Mouse (Mus musculus): ENCODE measurements around the gene Ptprz1. TPM values are rescaled to one million over a fixed set of nuclear protein-coding genes. Genes with fewer than 3 reads are reported as not detected.

Ptprz1 gene
- polyA plus RNA-seq, 1 experiment from 2014 or later = 3.0 TPM

DNA sequence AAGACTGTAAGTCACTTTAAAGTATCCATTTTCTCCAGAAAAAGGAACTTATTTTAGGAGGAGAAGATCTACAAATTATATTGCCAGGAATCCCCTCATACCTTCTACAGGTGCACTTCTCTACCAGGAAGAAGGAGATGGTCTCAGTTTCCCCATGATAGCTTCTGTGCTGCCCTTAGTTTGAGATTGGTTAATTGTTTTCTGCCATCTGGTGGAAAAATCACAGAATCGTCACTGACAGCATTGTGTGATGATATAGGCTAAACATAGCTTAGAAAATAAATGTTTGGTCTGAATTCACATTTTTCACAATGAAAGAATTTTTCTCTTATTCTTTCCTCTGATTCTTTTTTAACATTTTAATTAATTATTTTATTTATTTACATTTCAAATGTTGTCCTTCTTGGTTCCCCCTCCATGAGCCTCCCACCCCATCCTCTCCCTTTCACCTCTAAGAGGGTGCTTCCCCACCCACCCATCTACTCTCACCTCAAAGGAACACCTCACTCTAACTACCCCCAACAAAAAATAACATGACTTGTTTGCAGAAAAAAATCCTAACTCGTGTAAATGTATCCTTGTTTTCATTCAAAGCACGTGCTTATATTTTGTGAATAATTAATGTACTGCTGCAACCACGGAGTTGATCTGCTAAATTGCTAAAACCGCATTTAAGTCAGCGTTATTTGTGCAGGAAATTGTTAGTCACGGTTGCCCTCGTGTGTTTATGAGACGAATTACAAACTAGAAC, 108.6 kb downstream of the Ptprz1 start:
- H3K4me3 ChIP-seq (ENCODE audit: low read length) = no peak overlapping the region
- no peaks in the 10 kb centered on the region for H3K27me3 ChIP-seq (ENCODE audit: control insufficient read depth, insufficient read depth, low read length)
- peak overlapping the region; percentile 24 for H3K4me2 ChIP-seq (ENCODE audit: low read depth, low read length)
- no peaks in the 10 kb centered on the region for H3K4me1 ChIP-seq (ENCODE audit: control insufficient read depth, insufficient read depth, low read length)
- H3K36me3 ChIP-seq (ENCODE audit: control insufficient read depth, insufficient read depth) = no peaks in the 10 kb centered on the region
- 9% methylated on average over 9 of the region's 9 CpGs for WGBS
- H3K9me3 ChIP-seq (replicated peaks; ENCODE audit: control insufficient read depth, low read length) = peaks cover 4% of the 10 kb centered on the region; the same call in 1 of the 2 replicates
- H3K27ac ChIP-seq (ENCODE audit: low read length) = no peak overlapping the region
- no peak overlapping the region for H3K9ac ChIP-seq (ENCODE audit: low read length)
- ATAC-seq (replicated peaks; ENCODE audit: extremely low read depth, insufficient read depth, low FRiP score) = no peak

DNA sequence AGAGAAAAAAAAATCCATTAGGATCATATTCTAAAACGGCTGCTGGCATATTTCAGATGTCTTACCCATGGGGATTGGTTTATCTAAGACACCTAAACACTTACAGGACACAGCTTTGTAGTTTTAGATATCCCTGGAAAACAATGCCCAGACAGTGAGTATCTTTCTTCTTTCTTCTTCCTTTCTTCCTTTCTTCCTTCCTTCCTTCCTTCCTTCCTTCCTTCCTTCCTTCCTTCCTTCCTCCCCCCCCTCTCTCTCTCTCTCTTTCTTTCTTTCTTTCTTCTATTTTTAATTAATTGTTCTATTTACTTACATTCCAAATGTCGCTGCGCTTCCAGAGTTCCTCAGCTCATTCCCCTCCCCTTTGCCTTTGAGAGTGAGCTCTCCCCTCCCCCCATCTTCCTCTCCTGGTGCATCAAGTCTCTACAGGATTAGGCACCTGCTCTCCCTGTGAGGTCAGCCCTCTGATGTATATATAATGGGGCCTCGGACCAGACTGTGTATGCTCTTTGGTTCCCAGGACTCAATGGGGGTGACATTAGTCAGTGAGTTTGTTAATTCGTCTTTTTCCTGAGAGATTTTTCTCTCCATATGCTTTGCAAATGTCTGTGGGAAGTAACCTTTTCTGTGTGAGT, 109.3 kb downstream of the Ptprz1 start:
- H3K27me3 ChIP-seq (ENCODE audit: control insufficient read depth, insufficient read depth, low read length) = no peaks in the 10 kb centered on the region
- no peaks in the 10 kb centered on the region for H3K4me1 ChIP-seq (ENCODE audit: control insufficient read depth, insufficient read depth, low read length)
- H3K4me2 ChIP-seq (ENCODE audit: low read depth, low read length) = peak overlapping the region; percentile 24
- no peak overlapping the region for H3K9ac ChIP-seq (ENCODE audit: low read length)
- no peak overlapping the region for H3K4me3 ChIP-seq (ENCODE audit: low read length)
- 15% methylated on average over 5 of the region's 5 CpGs for WGBS
- no peak overlapping the region for H3K27ac ChIP-seq (ENCODE audit: low read length)
- peaks cover 4% of the 10 kb centered on the region; the same call in 1 of the 2 replicates for H3K9me3 ChIP-seq (replicated peaks; ENCODE audit: control insufficient read depth, low read length)
- H3K36me3 ChIP-seq (ENCODE audit: control insufficient read depth, insufficient read depth) = no peaks in the 10 kb centered on the region
- ATAC-seq (replicated peaks; ENCODE audit: extremely low read depth, insufficient read depth, low FRiP score) = no peak

- 19% methylated on average over 3 of the region's 3 CpGs for WGBS
Measured at GRCm38 (mm10) chr6:23003152-23003551, 127.8 kb downstream of the Ptprz1 start.

DNA sequence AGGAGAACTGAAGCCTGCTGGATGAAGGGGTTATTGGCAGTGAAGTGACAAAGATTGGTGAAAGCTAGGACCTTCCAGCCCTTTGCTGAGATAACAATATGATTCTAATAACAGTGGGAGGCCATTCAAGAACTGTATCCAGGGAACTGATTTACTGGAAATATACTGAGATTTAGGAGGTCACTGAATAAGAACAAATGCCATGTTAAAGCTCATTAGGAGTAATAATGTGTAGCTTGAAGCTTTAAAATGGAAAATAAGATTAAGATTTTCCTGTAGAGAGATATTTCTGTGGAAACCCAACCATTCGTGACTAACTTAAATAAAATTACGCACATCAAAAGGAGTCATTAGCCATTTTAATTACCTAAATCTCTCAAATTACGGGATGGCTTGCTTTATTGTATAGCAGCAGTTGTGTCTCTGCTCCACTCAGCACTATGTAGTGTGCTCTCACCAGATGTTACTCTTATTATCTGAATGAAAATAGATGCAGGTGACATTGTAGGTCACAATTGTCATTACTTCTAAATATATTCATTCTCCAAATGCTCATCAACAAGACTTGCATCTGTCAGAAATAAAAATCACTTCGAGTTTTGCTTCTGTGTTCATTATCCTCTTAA, 139.8 kb downstream of the Ptprz1 start:
- no peak overlapping the region for H3K9ac ChIP-seq (ENCODE audit: low read length)
- H3K9me3 ChIP-seq (replicated peaks; ENCODE audit: control insufficient read depth, low read length) = no peaks in the 10 kb centered on the region
- H3K36me3 ChIP-seq (ENCODE audit: control insufficient read depth, insufficient read depth) = no peaks in the 10 kb centered on the region
- H3K27ac ChIP-seq (ENCODE audit: low read length) = no peak overlapping the region
- H3K4me1 ChIP-seq (ENCODE audit: control insufficient read depth, insufficient read depth, low read length) = no peaks in the 10 kb centered on the region
- H3K27me3 ChIP-seq (ENCODE audit: control insufficient read depth, insufficient read depth, low read length) = no peaks in the 10 kb centered on the region
- H3K4me2 ChIP-seq (ENCODE audit: low read depth, low read length) = no peak overlapping the region
- ATAC-seq (replicated peaks; ENCODE audit: extremely low read depth, insufficient read depth, low FRiP score) = no peak
- no peak overlapping the region for H3K4me3 ChIP-seq (ENCODE audit: low read length)
- 75% methylated on average over 4 of the region's 4 CpGs for WGBS

More at GRCm38 (mm10) chr6:23003152-23003551, 127.8 kb downstream of the Ptprz1 start:
- Histone ChIP-seq H3K4me3 (ENCODE audit: low read length) (no peak overlapping the region), H3K4me1 (ENCODE audit: control insufficient read depth, insufficient read depth, low read length) (no peaks in the 10 kb centered on the region), H3K27ac (ENCODE audit: low read length) (no peak overlapping the region), H3K36me3 (ENCODE audit: control insufficient read depth, insufficient read depth) (no peaks in the 10 kb centered on the region), H3K9me3 (replicated peaks; ENCODE audit: control insufficient read depth, low read length) (no peaks in the 10 kb centered on the region), H3K27me3 (ENCODE audit: control insufficient read depth, insufficient read depth, low read length) (no peaks in the 10 kb centered on the region), H3K4me2 (ENCODE audit: low read depth, low read length) (no peak overlapping the region), H3K9ac (ENCODE audit: low read length) (no peak overlapping the region)
- no peak for ATAC-seq (replicated peaks; ENCODE audit: extremely low read depth, insufficient read depth, low FRiP score)

- no peaks in the 10 kb centered on the region for H3K9me3 ChIP-seq (replicated peaks; ENCODE audit: control insufficient read depth, low read length)
- WGBS = 56% methylated on average over 1 of the region's 1 CpGs
- ATAC-seq (replicated peaks; ENCODE audit: extremely low read depth, insufficient read depth, low FRiP score) = no peak
Measured at GRCm38 (mm10) chr6:23028251-23028650, 152.9 kb downstream of the Ptprz1 start.

DNA sequence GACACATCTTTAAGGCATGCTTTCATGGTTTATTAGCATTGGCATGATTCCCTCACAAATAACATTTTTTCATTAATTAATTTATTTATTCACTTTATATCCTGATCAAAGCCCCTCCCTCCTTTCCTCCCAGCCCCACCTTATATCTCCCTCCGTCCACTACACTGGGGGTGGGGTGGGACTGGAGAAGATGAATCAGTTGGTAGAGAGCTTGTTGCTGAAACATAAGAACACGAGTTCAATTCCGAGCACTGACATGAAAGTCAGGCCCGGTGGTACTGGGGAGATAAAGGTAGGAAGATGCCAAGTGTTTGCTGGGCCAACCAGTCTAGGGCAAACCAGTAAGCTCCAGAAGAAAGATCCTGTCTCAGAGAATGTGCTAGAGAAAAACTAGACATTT, 173.5 kb downstream of the Ptprz1 start:
- Histone ChIP-seq H3K36me3 (ENCODE audit: control insufficient read depth, insufficient read depth) (no peaks in the 10 kb centered on the region), H3K27ac (ENCODE audit: low read length) (no peak overlapping the region), H3K9ac (ENCODE audit: low read length) (no peak overlapping the region), H3K4me1 (ENCODE audit: control insufficient read depth, insufficient read depth, low read length) (no peaks in the 10 kb centered on the region), H3K4me2 (ENCODE audit: low read depth, low read length) (no peak overlapping the region), H3K4me3 (ENCODE audit: low read length) (no peak overlapping the region), H3K9me3 (replicated peaks; ENCODE audit: control insufficient read depth, low read length) (0 out of 2 replicates have a peak, but pooled peaks cover 4% of the 10 kb centered on the region), H3K27me3 (ENCODE audit: control insufficient read depth, insufficient read depth, low read length) (no peaks in the 10 kb centered on the region)
- no peak for ATAC-seq (replicated peaks; ENCODE audit: extremely low read depth, insufficient read depth, low FRiP score)
- 82% methylated on average over 4 of the region's 4 CpGs for WGBS

More at GRCm38 (mm10) chr6:23028251-23028650, 152.9 kb downstream of the Ptprz1 start:
- Histone ChIP-seq H3K4me2 (ENCODE audit: low read depth, low read length) (no peak overlapping the region), H3K9ac (ENCODE audit: low read length) (no peak overlapping the region), H3K4me1 (ENCODE audit: control insufficient read depth, insufficient read depth, low read length) (no peaks in the 10 kb centered on the region), H3K36me3 (ENCODE audit: control insufficient read depth, insufficient read depth) (no peaks in the 10 kb centered on the region), H3K4me3 (ENCODE audit: low read length) (no peak overlapping the region), H3K27ac (ENCODE audit: low read length) (no peak overlapping the region), H3K27me3 (ENCODE audit: control insufficient read depth, insufficient read depth, low read length) (no peaks in the 10 kb centered on the region)

GRCm38 (mm10) chr6:23055734-23056133, 180.4 kb downstream of the Ptprz1 start:
- H3K36me3 ChIP-seq (ENCODE audit: control insufficient read depth, insufficient read depth) = no peaks in the 10 kb centered on the region
- no peak for ATAC-seq (replicated peaks; ENCODE audit: extremely low read depth, insufficient read depth, low FRiP score)
- no peak overlapping the region for H3K27ac ChIP-seq (ENCODE audit: low read length)
- H3K4me1 ChIP-seq (ENCODE audit: control insufficient read depth, insufficient read depth, low read length) = no peaks in the 10 kb centered on the region
- H3K9ac ChIP-seq (ENCODE audit: low read length) = no peak overlapping the region
- 0 out of 2 replicates have a peak, but pooled peaks cover 4% of the 10 kb centered on the region for H3K9me3 ChIP-seq (replicated peaks; ENCODE audit: control insufficient read depth, low read length)
- H3K4me3 ChIP-seq (ENCODE audit: low read length) = no peak overlapping the region
- WGBS = 85% methylated on average over 5 of the region's 5 CpGs
- no peak overlapping the region for H3K4me2 ChIP-seq (ENCODE audit: low read depth, low read length)
- H3K27me3 ChIP-seq (ENCODE audit: control insufficient read depth, insufficient read depth, low read length) = no peaks in the 10 kb centered on the region

- H3K9me3 ChIP-seq (replicated peaks; ENCODE audit: control insufficient read depth, low read length) = no peaks in the 10 kb centered on the region
- WGBS = 85% methylated on average over 2 of the region's 2 CpGs
Measured at GRCm38 (mm10) chr6:23076060-23076459, 200.8 kb downstream of the Ptprz1 start.

GRCm38 (mm10) chr6:23078273-23078672, 203.0 kb downstream of the Ptprz1 start:
- H3K27ac ChIP-seq (ENCODE audit: low read length) = no peak overlapping the region
- H3K36me3 ChIP-seq (ENCODE audit: control insufficient read depth, insufficient read depth) = no peaks in the 10 kb centered on the region
- no peaks in the 10 kb centered on the region for H3K9me3 ChIP-seq (replicated peaks; ENCODE audit: control insufficient read depth, low read length)
- no peaks in the 10 kb centered on the region for H3K27me3 ChIP-seq (ENCODE audit: control insufficient read depth, insufficient read depth, low read length)
- no peak overlapping the region for H3K4me3 ChIP-seq (ENCODE audit: low read length)
- H3K4me1 ChIP-seq (ENCODE audit: control insufficient read depth, insufficient read depth, low read length) = peaks cover 6% of the 10 kb centered on the region
- no peak overlapping the region for H3K4me2 ChIP-seq (ENCODE audit: low read depth, low read length)
- ATAC-seq (replicated peaks; ENCODE audit: extremely low read depth, insufficient read depth, low FRiP score) = no peak
- no peak overlapping the region for H3K9ac ChIP-seq (ENCODE audit: low read length)
- 80% methylated on average over 2 of the region's 2 CpGs for WGBS

More at GRCm38 (mm10) chr6:23076060-23076459, 200.8 kb downstream of the Ptprz1 start:
- no peak overlapping the region for H3K4me2 ChIP-seq (ENCODE audit: low read depth, low read length)
- H3K27me3 ChIP-seq (ENCODE audit: control insufficient read depth, insufficient read depth, low read length) = no peaks in the 10 kb centered on the region
- no peak for ATAC-seq (replicated peaks; ENCODE audit: extremely low read depth, insufficient read depth, low FRiP score)
- H3K4me3 ChIP-seq (ENCODE audit: low read length) = no peak overlapping the region
- H3K4me1 ChIP-seq (ENCODE audit: control insufficient read depth, insufficient read depth, low read length) = peaks cover 6% of the 10 kb centered on the region
- no peaks in the 10 kb centered on the region for H3K36me3 ChIP-seq (ENCODE audit: control insufficient read depth, insufficient read depth)
- no peak overlapping the region for H3K9ac ChIP-seq (ENCODE audit: low read length)
- no peak overlapping the region for H3K27ac ChIP-seq (ENCODE audit: low read length)

Data from heart, embryonic 16.5 days (tissue).